Mouse (Mus musculus): ENCODE data around the gene Slc15a4.

The Slc15a4 gene

DNA sequence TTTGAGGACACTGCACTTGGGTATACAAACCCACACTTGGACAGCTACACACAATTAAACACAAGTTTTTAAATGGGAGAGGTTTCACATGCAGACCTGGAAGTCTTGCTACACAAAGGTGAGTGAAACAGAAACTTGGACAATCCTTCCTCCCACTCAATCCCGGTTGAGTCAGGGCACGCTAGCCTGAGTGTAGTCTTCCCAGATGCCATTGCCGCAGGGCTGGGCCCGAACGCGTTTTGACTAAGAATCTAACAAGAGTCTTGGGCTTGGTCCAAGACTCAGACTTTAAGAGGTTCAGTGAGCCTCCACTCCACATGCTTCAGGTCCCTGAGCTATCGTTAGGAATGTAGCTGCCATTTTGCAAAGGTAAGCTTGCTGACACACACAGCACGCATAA, 12.3 kb downstream of the Slc15a4 start:
- DNase-seq (ENCODE audit: low spot score in 2 of 2) = no peak

DNA sequence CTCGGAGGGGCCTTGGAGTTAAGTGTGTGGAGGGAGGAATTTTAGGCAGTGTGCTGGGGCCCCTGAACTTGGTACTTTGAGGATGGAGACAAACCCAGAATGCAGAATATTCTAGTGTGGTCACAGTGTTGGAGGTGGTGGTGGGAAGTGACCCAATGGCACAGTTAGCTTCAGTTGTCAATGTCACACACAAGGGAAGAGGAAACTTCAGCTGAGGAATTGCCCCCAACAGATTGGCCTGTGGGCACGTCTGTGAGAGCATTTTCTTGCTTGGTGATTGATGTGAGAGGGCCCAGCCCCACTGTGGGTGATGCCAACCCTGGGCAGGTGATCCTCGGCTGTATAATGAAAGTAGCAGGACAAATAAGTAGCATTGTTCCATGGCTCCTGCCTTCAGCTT, 13.9 kb downstream of the Slc15a4 start:
- DNase-seq (ENCODE audit: low spot score in 2 of 2) = no peak

DNA sequence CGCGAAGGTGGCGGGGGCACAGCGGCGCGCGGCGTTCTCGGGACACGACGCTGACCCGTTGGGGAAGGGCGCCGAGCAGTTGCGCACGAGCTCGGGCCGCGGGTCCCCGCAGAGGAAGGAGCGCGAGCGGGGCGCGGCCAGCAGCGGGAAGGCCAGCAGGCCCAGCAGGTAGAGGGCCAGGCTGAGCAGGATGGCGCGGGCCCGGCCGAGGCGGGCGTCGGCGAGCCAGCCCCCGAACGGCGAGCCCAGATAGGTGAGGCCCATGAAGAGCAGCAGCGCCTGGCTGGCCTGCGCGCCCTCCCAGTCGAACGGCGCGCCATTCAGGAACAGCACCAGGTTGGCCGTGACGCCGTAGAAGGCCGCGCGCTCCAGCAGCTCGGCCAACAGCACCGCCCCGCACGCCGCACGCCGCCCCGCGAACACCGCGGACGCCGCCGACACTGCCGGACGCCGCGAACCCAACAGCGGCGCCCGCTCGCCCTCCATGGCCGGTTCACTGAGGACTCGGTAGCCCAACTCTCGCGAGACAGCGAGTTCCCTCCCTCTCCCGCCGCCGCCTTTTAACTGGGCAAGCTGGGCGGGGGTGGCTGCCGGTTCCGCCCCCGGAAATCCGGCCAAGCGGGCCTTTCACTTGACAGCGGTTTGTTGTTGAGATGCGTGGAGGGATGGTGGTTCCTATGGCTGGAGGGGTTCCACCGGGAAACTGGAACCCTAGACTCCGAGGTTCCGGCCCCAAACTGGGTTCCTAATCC, 15.6 kb downstream of the Slc15a4 start:
- DNase-seq (ENCODE audit: low spot score in 2 of 2) = peak; percentile 97 to 98

DNA sequence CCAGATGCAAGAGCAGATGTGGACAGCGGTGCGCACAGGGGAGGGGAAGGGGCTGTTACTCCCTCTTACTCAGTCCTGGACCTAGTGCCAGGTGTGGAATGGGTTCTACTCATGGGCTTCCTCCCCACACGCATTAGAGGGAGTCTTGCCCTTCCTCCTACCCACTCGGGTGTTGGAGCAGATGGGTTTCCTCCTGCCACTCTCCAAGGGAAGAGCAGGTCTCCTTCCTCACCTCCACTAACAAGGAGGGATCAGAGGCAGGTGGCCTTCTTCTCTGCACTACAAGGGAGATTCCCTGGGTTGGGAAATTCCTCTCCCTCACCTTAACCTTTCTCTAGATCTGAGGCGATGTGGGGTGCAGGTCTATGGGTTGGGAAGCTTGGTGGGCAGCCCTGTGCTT, 16.5 kb downstream of the Slc15a4 start:
- no peak for DNase-seq (ENCODE audit: low spot score in 2 of 2)

DNA sequence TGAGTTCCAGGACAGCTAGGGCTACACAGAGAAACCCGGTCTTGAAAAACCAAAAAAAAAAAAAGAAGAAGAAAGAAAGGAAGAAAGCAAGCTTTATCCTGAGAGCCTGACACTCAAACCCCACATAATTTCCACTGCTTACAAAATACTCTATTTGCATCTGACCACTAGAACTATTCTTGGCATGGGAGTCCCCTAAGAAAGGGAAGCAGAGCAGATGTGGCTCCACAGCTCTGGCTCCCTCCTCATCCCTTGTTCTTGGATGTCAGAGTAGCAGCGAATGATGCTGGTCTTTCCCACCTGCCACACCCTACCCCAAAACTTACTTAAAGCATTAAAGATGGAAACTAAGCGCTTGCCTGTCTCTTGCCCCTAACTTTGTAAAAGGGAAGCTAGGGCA, 17.2 kb downstream of the Slc15a4 start:
- no peak for DNase-seq (ENCODE audit: low spot score in 2 of 2)

DNA sequence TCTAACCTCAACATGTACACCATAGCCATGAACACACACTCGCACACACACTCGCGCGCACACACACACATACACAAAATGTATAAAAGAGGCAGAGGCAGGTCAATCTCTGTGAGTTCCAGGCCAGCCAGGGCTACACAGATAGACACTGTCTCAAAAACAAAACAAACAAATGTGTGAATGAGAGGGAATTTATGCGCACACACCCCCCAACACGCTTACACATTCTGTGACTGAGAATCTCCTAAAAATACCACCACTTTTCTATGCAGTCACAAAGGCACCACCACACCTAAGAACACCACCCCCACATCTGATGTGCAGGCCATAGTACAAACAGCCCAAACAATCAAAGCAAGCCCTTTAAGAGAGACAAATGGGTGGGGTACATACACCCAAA, 20.3 kb downstream of the Slc15a4 start:
- DNase-seq (ENCODE audit: low spot score in 2 of 2) = no peak

DNA sequence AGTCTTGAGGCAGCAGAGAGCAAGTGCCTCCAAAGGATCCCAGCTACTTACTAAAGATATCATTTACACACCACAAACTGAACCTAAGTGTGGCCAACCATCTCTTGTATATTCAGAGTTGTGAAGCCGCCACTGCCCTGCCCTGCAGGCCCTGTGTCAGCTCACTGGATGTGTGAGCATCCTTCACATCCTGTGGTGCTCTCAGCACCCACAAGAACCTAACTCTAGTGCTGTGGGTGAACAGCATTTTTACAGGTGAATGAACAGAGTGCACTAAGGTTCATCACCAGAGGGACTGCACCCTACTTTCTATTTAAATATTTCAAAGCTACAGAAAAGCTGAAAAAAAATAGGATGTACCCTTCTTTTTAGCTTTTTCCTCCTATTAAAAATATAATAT, 20.8 kb downstream of the Slc15a4 start:
- no peak for DNase-seq (ENCODE audit: low spot score in 2 of 2)

DNA sequence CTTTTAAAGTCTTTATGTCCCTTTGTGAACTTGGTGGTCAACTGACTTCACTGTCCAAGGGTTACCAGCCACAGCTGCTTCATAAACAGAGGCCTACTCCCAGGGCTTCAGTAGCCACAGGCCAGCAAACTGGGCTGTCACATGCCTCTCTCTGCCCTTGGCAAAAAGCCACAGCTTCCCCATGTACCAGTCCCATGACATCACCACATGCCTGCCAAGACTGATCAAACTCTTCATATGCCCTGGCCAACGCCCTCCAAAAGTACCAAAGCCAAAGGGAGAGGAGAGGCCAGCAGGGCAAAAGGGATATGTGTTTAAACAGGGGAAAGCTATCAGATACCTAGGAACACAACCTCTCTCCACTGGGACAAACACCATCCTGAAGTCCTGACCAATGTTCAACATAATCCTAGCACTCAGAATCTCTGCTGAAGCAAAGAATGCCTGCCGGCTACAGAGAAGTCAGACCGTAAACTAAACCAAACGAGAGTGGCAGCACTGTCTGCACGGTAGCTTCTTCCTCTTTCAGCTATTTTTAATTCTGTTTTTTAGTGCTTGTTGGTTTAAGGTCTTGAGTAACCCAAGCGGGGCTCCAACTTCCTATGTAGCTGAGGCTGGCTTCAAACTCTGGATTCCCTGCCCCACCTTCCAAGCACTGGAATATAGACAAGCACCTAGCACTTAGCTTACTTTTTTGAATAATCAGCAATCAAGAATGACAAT, 21.7 kb downstream of the Slc15a4 start:
- DNase-seq (ENCODE audit: low spot score in 2 of 2) = peak; percentile 28 to 66

DNA sequence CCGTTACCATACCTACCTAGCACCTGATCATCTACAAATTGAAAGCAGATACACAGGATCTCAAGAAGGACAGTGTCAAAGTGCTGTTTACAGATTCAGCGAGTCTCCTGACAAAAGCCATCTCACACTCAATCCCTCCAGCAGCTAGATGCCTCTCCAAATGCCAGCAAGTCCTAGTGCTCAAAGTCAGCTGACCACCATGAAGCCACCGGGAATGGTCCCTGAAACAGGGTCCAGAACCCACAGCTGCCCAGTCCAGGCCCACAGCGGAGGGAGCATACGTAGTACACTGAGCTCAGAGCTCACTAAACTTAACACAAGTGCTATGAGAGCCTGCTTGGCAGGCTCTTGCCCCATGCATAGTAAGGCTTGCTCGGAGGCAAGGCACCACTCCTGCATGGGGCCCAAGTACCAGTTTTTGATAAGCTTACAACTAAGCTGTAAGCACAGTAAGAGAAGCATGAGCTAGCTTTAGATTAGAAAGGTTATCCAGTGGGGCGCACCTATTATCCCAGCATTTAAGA, 23.4 kb downstream of the Slc15a4 start:
- DNase-seq (ENCODE audit: low spot score in 2 of 2) = no peak

DNA sequence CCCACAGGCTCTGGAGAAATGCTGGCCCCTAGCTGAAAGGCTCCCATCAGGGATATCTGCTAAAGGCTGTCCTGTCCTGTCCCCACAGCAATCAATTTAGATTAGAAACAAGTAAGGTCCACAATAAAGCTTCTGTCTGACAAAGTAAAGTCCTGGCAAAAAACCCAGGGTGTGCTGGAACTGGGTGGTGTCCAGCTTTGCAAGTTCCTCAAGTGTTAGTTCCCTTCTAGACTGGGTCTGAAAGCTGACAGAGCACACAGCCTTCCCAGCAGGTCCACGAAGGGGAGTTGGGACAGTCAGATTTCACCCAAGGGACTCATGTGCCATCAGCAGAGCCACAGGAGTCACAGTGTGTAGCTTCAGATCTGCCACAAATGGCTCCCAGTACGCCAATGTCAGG, 25.2 kb downstream of the Slc15a4 start:
- DNase-seq (ENCODE audit: low spot score in 2 of 2) = no peak

DNA sequence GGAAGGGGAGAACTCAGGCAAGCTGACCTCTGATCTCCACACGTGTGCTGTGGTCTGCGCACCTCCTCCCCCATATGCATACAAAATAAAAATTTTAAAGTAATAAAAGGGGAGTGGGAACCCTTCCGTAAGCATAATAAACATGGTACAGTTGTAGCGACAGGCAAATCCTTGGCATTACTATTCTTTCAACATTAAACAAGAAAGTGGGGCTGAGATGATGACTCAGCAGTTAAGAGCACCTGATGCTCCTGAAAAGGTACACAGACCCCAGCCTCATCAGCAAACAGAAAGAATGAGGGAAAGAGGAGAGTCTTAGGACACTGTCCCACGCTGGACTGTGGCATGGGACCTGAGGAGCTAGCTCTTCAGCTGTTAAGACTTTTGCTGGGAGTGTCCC, 29.7 kb downstream of the Slc15a4 start:
- DNase-seq (ENCODE audit: low spot score in 2 of 2) = no peak

DNA sequence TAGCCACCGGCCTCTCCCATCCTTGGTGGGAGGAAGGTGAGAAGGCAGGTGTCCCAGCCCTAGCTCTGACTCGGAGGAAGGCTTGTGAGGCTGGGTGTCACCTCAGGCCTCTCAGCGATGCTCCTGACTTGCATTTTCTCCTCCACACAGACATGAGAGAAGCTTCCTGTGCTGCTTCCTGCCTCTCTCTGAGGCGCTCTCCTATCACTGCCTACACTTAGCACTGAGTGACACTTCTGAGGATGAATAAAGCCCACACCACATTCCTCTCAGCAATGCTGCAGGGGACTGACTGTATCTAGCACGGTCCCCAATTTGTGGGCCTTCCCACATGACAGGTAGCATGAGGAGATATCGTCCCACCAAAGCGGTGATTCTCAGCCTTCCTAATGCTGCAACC, 35.8 kb downstream of the Slc15a4 start:
- DNase-seq (ENCODE audit: low spot score in 2 of 2) = no peak

DNA sequence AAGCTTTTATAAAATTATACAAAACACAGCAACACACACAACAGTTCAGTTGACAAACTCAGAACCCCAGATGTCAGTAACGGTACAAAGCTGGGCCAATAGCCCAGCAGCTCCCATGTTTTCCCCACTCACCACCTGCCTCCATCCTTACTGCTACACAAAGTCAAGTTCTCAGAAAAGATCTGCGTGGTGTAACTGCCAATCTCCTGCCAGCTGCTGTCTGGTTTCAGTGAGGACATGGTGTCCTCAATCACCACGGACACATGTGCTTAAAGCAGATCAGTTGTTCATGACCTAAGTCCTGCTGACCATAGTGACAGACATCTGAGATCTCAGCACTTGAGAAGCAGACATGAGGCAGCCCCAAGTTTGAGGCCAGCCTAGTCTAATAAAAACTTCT, 37.0 kb downstream of the Slc15a4 start:
- no peak for DNase-seq (ENCODE audit: low spot score in 2 of 2)

DNA sequence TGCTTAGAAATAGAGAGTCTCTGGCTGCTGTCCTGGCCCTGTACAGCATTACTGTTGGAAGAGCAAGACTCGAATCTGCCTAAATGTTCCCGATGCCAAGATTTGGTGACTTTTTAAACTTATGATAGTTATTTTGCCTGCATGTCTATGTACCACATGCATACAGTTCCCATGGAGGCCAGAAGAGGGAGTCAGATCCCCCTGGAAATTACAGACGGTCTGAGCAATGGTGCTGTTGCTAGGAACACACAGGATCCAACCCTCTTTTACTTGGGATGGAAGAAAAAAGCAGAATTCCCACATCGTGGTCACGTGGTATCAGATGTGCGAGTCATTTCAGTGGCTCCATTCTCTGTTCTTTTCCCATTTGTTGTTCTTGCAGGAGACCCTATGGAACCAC, 39.8 kb downstream of the Slc15a4 start:
- DNase-seq (ENCODE audit: low spot score in 2 of 2) = no peak

DNA sequence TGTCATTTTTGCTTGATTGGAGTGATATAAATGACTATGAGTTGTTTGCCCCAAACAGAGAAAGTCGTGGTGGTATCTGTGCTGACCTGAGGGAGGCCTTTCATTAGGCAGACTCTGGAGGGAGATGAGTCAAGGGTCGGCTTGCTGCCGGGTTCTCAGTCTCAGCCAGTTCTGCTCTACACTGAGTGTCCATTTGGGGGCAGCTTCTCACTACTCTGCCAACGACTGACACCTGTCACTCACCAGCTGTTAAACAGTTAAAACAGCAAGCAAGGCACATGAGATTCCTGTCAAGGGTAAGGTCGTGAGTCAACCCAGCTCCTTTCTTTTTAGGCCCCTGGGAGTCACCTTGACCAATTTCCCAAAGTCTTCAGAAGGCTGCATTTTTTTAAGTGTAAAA, 40.3 kb downstream of the Slc15a4 start:
- DNase-seq (ENCODE audit: low spot score in 2 of 2) = no peak

DNA sequence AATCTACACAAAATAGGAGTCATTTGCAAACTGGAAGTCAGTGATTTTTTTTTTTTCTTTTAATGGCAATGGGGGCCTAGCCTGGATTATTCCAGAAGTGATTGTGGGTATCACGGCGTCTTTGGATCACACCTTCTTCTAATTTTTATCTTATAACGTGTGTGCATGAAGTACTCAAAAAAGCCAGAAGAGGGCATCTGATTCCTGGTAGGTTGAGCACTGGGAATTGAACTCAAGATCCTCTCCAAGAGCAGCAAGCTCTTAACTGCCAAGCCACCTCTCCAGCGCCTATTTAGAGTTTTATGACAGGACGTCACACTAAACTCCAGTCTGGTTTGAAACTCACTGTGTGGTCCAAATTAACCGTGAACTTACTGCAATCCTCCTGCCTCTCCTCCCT, 44.8 kb downstream of the Slc15a4 start:
- no peak for DNase-seq (ENCODE audit: low spot score in 2 of 2)

DNA sequence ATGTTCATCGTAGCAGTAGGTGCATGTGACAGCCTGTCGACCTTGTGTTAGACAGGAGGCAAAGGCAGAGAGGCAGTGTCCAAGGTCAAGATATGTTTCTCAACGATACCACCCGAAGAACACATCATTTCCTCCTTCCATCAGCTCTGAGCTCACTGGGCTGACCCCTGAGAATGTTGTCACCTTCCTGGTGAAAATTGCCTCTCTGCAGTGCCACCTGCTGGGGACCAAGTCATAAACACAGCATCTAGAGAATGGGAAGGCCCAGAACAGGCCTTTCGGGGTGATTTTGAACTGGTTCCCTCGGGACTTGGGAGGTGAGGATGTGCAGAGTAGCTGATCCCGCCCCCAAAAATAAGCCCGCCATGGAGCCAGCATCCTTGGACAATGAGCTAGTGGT, 49.0 kb downstream of the Slc15a4 start:
- no peak for DNase-seq (ENCODE audit: low spot score in 2 of 2)

DNA sequence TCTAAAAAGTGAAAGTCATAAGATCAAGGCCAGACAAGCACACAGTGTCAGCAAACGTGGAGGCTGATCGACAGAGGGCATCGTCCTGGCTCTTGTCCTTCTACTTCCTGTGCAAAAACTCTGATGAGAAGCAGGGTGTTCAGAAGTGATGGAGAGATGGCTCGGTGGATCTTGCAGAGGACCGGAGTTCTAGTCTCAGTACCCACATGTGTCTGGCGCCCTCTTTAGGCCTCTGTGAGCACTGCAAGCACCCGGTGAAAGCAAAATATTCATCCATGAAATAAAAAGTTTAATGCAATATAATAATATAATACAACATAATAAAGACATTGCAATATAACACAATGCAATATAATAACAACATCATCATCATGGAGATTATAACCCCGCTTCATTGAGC, 55.3 kb downstream of the Slc15a4 start:
- DNase-seq (ENCODE audit: low spot score in 2 of 2) = no peak

DNA sequence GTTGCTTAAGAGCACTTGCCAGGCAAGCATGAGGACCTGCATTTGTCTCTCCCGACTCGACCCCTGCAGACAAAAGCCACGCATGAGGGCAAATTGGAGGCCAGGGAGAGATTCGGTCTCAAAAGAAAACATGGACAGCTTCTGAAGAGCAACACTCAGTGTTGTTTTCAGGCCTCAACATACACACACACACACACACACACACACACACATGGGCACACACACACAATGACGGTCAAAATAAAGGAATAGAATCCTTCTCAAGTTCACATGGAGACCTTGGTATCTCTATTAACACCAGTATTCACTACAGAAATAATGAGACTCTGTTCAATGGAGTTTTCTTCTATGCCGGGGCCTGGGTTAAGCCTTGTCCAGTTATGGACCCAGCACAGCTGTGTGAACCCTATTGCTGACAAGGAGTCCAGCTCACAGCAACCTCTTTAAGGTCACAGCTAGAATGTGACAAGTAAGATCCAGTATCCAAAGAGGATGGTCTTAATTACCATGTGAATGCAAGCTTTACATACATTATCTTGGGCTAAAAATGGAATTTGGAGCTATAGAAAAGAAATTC, 65.4 kb downstream of the Slc15a4 start:
- DNase-seq (ENCODE audit: low spot score in 2 of 2) = no peak

DNA sequence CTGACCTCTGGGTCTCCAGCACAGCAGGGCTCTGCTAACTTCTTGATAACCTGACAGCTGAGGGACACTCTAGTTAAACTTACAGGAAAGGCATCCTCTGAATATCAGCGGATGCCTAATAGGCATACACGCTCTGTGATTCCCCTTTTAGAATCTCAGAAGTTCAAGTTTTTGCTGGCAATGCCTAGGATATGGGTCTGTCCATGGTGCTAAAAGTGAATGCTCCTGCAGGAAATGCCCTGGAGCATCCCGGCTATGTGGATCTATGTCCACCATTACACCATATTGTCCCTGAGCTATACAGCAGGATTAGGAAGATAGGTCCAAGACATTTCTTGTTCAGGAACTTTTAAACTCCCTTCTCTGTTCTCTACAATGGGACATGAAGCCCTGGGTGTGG, 71.6 kb downstream of the Slc15a4 start:
- no peak for DNase-seq (ENCODE audit: low spot score in 2 of 2)

DNA sequence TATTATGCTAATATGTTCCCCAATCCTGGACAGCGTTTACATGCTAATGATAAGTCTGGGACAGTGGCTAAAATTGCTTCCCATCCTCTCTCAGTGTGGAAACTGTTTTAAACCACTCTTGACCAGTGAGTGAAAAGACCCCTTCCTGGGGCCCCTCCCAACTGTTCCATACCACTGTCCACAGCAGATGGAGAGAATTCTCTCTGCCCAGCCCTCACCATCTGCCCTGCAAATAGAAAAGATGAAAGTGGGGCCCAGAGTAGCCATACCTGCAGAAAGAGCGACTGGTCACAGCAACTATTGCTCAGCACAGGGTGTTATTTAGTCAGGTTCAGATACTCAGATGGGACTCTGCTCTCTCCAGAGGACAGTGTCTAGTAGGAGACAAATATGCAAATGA, 84.6 kb downstream of the Slc15a4 start:
- no peak for DNase-seq (ENCODE audit: low spot score in 2 of 2)

DNA sequence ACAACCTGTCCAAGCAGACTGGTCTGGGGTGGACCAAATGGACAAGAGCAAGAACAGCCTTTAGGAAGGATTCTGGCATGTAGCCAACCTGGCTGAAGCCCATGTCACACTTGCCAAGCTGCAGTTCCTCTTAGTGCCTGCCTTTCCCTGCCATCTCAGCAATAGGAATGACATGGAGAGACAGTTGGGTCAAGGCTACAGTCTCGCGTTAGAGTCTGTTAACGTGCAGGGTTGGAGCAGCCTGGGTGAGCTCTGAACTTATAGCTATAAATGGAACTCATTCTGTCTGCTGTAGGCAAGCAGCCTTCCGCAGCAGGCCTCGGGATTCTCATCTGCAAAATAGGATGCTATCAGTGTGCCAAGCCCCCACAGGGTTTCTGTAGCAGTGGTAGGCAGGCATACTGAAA, 86.1 kb downstream of the Slc15a4 start:
- no peak for DNase-seq (ENCODE audit: low spot score in 2 of 2)
